Mouse (Mus musculus) ES-E14 (cell line): ENCODE measurements around the gene Mcm5. TPM values are rescaled to one million over a fixed set of nuclear protein-coding genes. Genes with fewer than 3 reads are reported as not detected.

Experiments
- DNase-seq: peaks from one replicate; pipeline ENCODE4 v3.0.0-alpha.2; 2013; ENCODE audit warnings: low read depth, low spot score
- H3K27ac ChIP-seq: 2 replicates; pipeline ENCODE4 v1.5.1; 2012; ENCODE audit warnings: low read depth, mild to moderate bottlenecking, low read length, moderate library complexity, mixed read lengths; ENCODE audit not compliant: poor library complexity, insufficient read depth, severe bottlenecking
- H3K36me3 ChIP-seq: 2 replicates; pipeline ENCODE4 v1.6.1; 2012; ENCODE audit warnings: mild to moderate bottlenecking, low read length, moderate library complexity, mixed read lengths; ENCODE audit not compliant: control insufficient read depth, poor library complexity, insufficient read depth, severe bottlenecking
- H3K4me1 ChIP-seq, 2 experiments: fragments of 150-350 bp in 1 of 2; sonication (generic) in 1 of 2; 2 replicates each; pipeline ENCODE4 v1.6.1; 2012; ENCODE audit warnings: low read length in 2 of 2, mild to moderate bottlenecking in 1 of 2, mixed read lengths in 1 of 2; ENCODE audit not compliant: control insufficient read depth in 2 of 2, insufficient read depth in 2 of 2, poor library complexity in 1 of 2
- H3K4me3 ChIP-seq, 2 experiments: fragments of 150-350 bp in 1 of 2; sonication (generic) in 1 of 2; 2 replicates each; pipeline ENCODE4 v1.5.1; 2012; ENCODE audit warnings: low read length in 2 of 2, low read depth in 1 of 2, mild to moderate bottlenecking in 1 of 2, mixed read lengths in 1 of 2; ENCODE audit not compliant: insufficient read depth in 1 of 2, poor library complexity in 1 of 2, severe bottlenecking in 1 of 2
- H3K9ac ChIP-seq: 2 replicates; pipeline ENCODE4 v1.6.1; 2012; ENCODE audit warnings: low read depth, mild to moderate bottlenecking, low read length, mixed read lengths; ENCODE audit not compliant: poor library complexity, insufficient read depth, severe bottlenecking
- H3K9me3 ChIP-seq: fragments of 150-350 bp; sonication (generic); 2 replicates; pipeline ENCODE4 v1.6.1; 2012; ENCODE audit warnings: low read depth, mild to moderate bottlenecking, low read length; ENCODE audit not compliant: control insufficient read depth, insufficient read depth
- CHD2 ChIP-seq: IDR thresholded peaks from 2 replicates; pipeline ENCODE4 v1.6.1; 2014; ENCODE audit warnings: mild to moderate bottlenecking, low read depth, low read length, inconsistent platforms
- HCFC1 ChIP-seq: IDR thresholded peaks from 2 replicates; pipeline ENCODE4 v1.6.1; 2012; ENCODE audit warnings: low read length, inconsistent platforms, borderline replicate concordance; ENCODE audit not compliant: insufficient read depth
- MAFK ChIP-seq: IDR thresholded peaks from 2 replicates; pipeline ENCODE4 v1.6.1; 2014; ENCODE audit warnings: mild to moderate bottlenecking, low read depth, low read length, inconsistent platforms; ENCODE audit not compliant: insufficient read depth
- ZC3H11A ChIP-seq: IDR thresholded peaks from 2 replicates; pipeline ENCODE4 v1.6.1; 2012; ENCODE audit warnings: low read depth, mild to moderate bottlenecking, inconsistent platforms, low read length, borderline replicate concordance
- ZNF384 ChIP-seq: IDR thresholded peaks from 2 replicates; pipeline ENCODE4 v1.6.1; 2012; ENCODE audit warnings: low read depth, low read length, inconsistent platforms
- in situ Hi-C, 2 experiments: fragments of 600-800 bp; cut with MboI; formaldehyde crosslinking; loops; one replicate each; pipeline ENCODE4 v1.15.1; 2025; ENCODE audit warnings: low sequenced_read_pairs in 2 of 2, inconsistent platforms in 1 of 2; ENCODE audit not compliant: unreplicated experiment in 2 of 2
- total RNA-seq: library from RNA; depleted of rRNA; stranded (reverse); fragments of 300-350 nt; gene quantifications from 2 replicates; pipeline ENCODE4 v1.2.3, GENCODE M21; 2012

Gene Mcm5
- total RNA-seq, 1 experiment: 315 TPM

GRCm38 (mm10) chr8:75064790-75065189 is 44.6 kb upstream of the Mcm5 start:
- TF ChIP-seq MAFK (no peak), ZC3H11A (no peak), ZNF384 (no peak), HCFC1 (no peak), CHD2 (no peak)
- H3K4me1 ChIP-seq: no peaks in the 10 kb centered on the region
- no peaks in the 10 kb centered on the region for H3K9me3 ChIP-seq
- no peak overlapping the region for H3K9ac ChIP-seq
- H3K36me3 ChIP-seq: peaks cover 21% of the 10 kb centered on the region; the same call in 1 of the 2 replicates
- no peak for DNase-seq
- in situ Hi-C loops: no loop called here
- H3K27ac ChIP-seq: no peak overlapping the region
- H3K4me3 ChIP-seq: no peak overlapping the region

GRCm38 (mm10) chr8:75067287-75067686 is 42.1 kb upstream of the Mcm5 start:
- Histone ChIP-seq H3K4me1 (no peaks in the 10 kb centered on the region), H3K4me3 (no peak overlapping the region), H3K36me3 (peaks cover 18% of the 10 kb centered on the region; the same call in 1 of the 2 replicates), H3K27ac (peak overlapping the region; percentile 34; the same call in 1 of the 2 replicates), H3K9ac (no peak overlapping the region), H3K9me3 (no peaks in the 10 kb centered on the region)
- in situ Hi-C loops: no loop called here
- no peak for TF ChIP-seq HCFC1
- TF ChIP-seq MAFK: no peak
- TF ChIP-seq ZNF384: no peak
- TF ChIP-seq CHD2: no peak
- no peak for TF ChIP-seq ZC3H11A
- DNase-seq: no peak

GRCm38 (mm10) chr8:75070297-75070696 is 39.1 kb upstream of the Mcm5 start:
- H3K36me3 ChIP-seq: peaks cover 11% of the 10 kb centered on the region; the same call in 1 of the 2 replicates
- TF ChIP-seq CHD2 (no peak), HCFC1 (no peak), MAFK (no peak), ZC3H11A (no peak), ZNF384 (no peak)
- no peaks in the 10 kb centered on the region for H3K9me3 ChIP-seq
- H3K9ac ChIP-seq: no peak overlapping the region
- H3K4me3 ChIP-seq: no peak overlapping the region
- no peaks in the 10 kb centered on the region for H3K4me1 ChIP-seq
- in situ Hi-C loops: loop anchor here (5.0 to 10.0 kb wide), 2 partner anchors 145 to 157 kb away; partner anchors contain the start of gene Rasd2 (in 1 of the 2)
- DNase-seq: no peak
- H3K27ac ChIP-seq: no peak overlapping the region

GRCm38 (mm10) chr8:75071627-75072346 is 37.6 kb upstream of the Mcm5 start:
- in situ Hi-C loops: loop anchor here (5.0 to 10.0 kb wide), 2 partner anchors 143 to 156 kb away; partner anchors contain the start of gene Rasd2 (in 1 of the 2)
- Histone ChIP-seq H3K36me3 (peaks cover 9% of the 10 kb centered on the region; the same call in 1 of the 2 replicates), H3K9ac (no peak overlapping the region), H3K4me3 (no peak overlapping the region), H3K9me3 (no peaks in the 10 kb centered on the region), H3K27ac (no peak overlapping the region), H3K4me1 (no peaks in the 10 kb centered on the region)
- TF ChIP-seq ZNF384 (no peak), ZC3H11A (peak; percentile 78; the same call in 1 of the 2 replicates)
- DNase-seq: peak; percentile 65

- in situ Hi-C loops: loop anchor here (5.0 to 10.0 kb wide), 2 partner anchors 140 to 152 kb away; partner anchors contain the start of gene Rasd2 (in 1 of the 2)
- no peak for DNase-seq
- no peaks in the 10 kb centered on the region for H3K4me1 ChIP-seq
- H3K4me3 ChIP-seq: no peak overlapping the region
- no peak overlapping the region for H3K9ac ChIP-seq
- no peak for TF ChIP-seq MAFK
- TF ChIP-seq HCFC1: no peak
- TF ChIP-seq ZNF384: no peak
- TF ChIP-seq CHD2: no peak
- no peak for TF ChIP-seq ZC3H11A
- no peak overlapping the region for H3K27ac ChIP-seq
- no peaks in the 10 kb centered on the region for H3K9me3 ChIP-seq
- no peaks in the 10 kb centered on the region for H3K36me3 ChIP-seq
These were observed 34.5 kb upstream of the Mcm5 start for GRCm38 (mm10) chr8:75074876-75075275.
